Mouse (Mus musculus): Measurements from ENCODE around the gene Rtca.

Rtca gene

GRCm38 (mm10) chr3:116476686-116477298 is 31.2 kb downstream of the Rtca start:
- DNase-seq (ENCODE audit: low spot score): no peak

DNA sequence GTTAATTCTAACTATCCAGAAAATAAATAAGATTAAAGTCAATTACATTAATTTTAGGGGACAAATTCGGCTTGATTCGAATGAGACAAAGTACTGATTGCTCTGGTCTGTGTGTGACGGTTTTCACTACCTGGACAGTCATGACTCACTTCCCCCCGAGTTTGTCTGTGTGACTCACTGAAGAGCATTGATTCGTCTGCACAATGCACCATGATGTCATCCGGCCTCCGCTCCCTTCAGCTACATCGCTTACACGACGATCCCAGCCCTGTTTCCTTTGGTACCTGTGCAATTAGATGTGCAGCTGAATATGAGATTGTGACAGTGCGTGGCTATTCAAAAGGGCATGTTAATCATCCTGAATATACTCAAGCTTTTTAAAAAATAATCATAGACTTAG is 33.4 kb downstream of the Rtca start:
- DNase-seq (ENCODE audit: low spot score): no peak

GRCm38 (mm10) chr3:116465709-116466108 is 42.3 kb downstream of the Rtca start:
- no peak for DNase-seq (ENCODE audit: low spot score)

GRCm38 (mm10) chr3:116464318-116464717 is 43.7 kb downstream of the Rtca start:
- no peak for DNase-seq (ENCODE audit: low spot score)

DNA sequence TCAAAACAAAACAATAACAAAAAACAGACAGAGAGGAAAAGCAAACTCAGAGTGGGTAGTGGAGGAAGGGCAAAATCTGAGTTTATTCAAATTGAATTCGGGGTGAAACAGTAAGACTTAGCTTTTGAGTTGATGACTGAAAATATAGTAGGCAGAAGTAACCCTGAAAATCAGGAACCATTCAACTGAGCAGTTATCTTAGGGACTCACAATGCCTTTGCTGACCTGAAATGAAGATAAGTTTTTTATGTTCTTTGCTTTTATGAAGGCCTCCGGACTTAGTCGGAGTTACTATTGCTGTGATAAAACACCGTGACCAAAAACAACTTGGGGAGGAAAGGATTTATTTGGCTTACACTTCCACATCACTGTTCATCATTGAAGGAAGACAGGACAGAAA is 47.0 kb downstream of the Rtca start:
- no peak for DNase-seq (ENCODE audit: low spot score)

GRCm38 (mm10) chr3:116454529-116454928 is 53.5 kb downstream of the Rtca start:
- no peak for DNase-seq (ENCODE audit: low spot score)

GRCm38 (mm10) chr3:116450741-116451140 is 57.3 kb downstream of the Rtca start:
- DNase-seq (ENCODE audit: low spot score): no peak

DNA sequence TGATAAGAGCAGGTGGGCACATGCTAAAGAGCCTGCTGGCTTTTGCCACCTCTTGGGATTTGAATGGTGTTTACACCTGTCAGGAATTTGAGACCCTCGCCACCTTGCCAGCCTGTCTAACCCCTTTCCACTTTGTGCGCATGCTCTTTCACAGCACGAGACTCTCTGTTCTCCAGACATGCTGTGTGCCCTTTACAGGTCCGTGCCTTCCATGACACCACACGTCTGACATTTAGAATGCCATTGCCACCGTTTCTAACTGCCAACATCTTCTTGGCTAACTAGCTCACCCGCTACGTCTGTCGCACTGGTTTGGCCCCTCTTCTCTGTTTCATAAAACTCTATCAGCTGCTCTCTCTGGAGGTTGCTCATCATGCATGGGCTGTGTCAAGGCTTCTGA is 63.7 kb downstream of the Rtca start:
- DNase-seq (ENCODE audit: low spot score): no peak

GRCm38 (mm10) chr3:116442788-116443187 is 65.2 kb downstream of the Rtca start:
- DNase-seq (ENCODE audit: low spot score): no peak

GRCm38 (mm10) chr3:116441518-116442205 is 66.3 kb downstream of the Rtca start:
- DNase-seq (ENCODE audit: low spot score): no peak

- no peak for DNase-seq (ENCODE audit: low spot score)
Observed at GRCm38 (mm10) chr3:116440066-116440997, 67.7 kb downstream of the Rtca start.
